Mouse (Mus musculus) hindlimb bud, embryonic 11.5 days (tissue): Measurements from ENCODE around the gene Ciart.
"Not testable (repeated sequence)": the region's sequence is repeated elsewhere in the genome, so short reads cannot be mapped to it uniquely, and the experiment has no call there.

Experiments
- DNase-seq: peaks from one replicate; pipeline ENCODE4 v3.0.0-alpha.2; 2012; ENCODE audit warnings: low read depth, low spot score; ENCODE audit errors: extremely low spot score

Gene Ciart

DNA sequence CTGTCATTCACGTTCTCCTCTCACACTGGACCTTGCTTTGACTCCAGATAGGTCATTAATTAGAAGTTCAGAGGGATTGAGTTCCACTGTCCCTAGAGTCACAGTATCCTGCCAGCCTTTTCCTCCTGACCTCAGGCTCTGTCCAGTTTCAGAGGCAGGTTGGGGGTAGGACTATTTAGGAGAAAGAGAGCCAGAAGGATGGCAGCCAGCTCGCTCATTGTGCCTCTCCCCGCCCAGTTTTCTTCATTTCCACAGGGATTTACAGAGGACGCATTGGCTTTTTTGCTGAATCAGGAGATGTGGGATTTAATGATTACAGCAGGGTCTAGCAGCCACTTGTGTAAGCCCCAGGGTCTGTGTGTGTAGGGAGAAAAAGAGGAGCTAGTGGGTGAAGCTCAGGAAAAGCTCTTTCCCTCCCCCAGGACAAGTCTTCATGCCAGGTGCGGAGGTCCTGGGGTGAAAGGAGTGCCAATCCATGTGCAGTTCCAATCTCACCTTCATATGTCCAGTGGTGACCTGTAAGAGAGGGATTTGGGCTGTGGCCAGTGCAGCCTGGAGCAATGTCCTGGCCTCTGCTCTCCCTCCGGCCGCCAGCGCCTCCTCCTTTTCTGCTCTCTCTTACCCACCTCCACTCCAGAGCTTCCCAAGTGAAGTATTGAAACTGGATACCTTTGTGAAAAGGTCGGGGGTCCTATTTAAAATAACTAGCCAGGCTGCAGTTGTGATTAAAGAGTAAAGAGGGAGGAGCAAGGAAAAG, 19.7 kb upstream of the Ciart start:
- no peak for DNase-seq

DNA sequence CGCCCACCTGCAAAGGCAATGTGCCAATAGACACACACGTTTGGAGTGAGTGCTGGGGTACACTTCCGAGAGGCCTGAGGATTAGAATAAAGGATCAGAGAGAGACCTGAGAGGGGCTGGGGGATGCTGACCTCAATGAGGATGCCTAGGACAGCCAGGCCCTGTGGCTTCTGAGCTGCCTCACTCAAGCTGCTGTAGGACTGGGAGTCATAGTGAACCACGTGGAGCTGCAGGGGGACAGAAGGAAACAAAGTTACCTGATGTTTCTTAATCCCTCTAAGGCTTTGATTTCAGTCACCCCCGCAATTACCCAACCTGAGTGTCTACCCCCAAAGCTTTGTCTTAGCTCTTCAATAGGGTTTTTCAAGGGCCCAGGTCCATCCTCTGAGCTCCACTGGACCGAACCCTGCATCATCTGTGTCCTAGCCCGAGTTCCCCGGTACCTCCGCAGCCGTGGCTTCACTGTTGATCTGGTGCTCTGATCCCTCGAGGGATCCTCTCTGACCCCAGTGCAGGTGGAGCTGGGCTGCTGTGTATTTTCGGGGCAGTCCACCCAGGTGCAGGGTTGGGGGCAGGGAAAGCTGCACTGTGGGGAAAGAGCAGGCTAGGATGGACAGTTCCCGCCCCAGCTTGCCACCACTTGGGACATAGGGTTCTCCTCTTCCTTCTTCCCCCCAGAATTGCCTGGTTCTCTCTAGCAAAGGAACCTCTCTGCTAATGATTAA, 17.9 kb upstream of the Ciart start:
- DNase-seq, result no peak

DNA sequence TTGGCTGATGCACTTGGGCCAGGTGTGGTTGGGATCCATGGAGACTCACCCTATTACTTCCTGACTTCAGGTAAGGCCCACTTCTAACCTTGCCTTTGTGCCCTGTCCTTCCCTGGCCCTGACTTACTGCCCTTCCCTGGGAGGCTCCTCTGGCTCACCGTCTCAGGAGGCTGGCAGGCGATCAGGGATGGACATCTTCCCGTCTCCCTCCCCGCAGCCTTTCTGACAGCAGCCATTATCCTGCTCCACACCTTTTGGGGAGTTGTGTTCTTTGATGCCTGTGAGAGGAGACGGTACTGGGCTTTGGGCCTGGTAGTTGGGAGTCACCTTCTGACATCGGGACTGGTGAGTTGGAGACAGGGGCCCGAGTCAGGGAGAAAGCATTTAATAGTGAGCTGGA, 13.4 kb upstream of the Ciart start:
- not testable (repeated sequence) for DNase-seq

DNA sequence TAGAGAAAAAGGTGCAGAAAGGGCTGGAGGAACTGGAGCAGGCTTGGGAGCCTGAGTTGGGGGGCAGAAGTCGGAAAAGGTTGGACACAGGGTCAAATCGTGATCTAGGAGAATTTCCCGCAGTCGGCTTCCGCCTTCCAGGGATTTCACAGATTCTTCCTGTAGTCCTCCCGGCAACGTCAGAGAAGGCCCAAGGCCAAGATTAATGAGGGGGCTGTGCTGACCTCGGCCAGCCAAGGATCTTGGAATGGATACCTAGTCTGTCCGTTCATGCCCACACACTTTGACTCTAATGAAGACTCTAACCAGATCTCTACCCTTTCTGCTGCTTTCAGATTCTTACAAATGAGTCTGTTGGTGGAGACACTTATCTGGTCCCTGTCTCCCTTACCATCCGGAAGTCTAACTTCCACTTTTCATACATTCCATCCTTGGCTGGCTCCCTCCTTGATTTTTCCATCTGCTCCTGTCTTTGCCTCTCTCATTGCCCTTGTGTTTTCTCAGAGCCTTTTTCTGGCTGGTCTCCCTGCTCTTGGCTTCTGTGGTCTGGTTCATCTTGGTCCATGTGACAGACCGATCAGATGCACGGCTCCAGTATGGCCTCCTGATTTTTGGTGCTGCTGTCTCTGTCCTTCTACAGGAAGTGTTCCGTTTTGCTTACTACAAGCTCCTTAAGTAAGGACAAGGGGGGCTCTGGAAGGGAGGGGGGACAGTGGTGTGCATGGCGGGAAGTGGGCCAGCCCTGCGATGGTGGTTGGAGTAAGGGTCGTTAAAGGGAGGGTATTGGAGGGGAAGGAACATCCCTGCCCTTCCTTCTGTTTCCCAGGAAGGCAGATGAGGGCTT, 12.5 kb upstream of the Ciart start:
- DNase-seq, result no peak

DNA sequence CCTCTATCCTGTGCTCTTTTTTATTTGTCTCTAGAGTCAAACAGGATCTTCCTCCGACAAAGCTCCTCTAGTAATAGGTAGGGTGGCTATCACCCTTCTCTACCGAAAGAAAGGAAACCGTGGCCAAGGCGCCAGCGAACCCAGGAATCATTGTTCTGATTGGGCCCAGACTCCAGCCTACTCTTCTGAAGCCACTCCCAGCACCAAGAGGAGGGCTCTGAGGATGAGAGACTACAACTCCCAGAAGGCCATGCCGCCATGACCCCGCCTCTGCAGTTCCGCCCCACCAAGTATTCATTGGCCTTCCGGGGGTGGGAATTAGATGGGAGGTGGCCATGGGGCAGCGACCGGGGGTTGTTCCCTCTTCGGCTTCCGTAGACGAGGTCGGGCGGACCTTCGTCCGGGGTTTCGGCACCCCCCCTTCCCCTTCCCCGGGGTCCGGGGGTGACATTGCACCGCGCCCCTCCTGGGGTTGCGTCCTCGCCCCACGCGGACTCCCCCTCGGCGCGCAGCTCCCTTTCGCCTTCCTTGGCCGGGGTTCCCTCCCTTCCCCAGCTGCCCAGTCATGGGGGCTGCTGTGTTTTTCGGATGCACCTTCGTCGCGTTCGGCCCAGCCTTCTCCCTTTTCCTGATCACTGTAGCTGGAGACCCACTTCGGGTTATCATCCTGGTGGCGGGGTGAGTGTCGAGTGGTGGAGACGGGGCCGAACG, 11.7 kb upstream of the Ciart start, which contains the start of gene Aph1a:
TSS of gene Aph1a (plus strand) at position 364 of the 711 bp plus-strand sequence.
- DNase-seq, result not testable (repeated sequence)

DNA sequence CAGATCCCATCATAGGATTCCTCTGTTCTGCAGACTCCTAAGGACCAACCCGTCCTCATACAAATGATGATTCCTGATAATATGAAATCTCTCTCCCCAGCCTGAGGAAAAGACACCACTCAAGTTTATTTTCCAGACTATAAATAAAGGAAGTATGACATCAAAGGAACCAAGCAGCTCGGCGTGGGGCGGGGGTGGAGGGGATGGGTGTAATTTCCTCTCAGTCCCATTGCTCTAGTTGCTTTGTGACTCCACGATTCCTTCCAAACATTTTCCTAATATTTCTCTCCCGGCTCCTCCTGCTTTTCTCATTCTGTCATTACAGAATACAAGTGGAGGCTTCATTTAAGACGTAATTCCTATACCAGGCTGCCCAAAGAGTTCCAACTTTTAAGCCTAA, 11.1 kb upstream of the Ciart start:
- no peak for DNase-seq

DNA sequence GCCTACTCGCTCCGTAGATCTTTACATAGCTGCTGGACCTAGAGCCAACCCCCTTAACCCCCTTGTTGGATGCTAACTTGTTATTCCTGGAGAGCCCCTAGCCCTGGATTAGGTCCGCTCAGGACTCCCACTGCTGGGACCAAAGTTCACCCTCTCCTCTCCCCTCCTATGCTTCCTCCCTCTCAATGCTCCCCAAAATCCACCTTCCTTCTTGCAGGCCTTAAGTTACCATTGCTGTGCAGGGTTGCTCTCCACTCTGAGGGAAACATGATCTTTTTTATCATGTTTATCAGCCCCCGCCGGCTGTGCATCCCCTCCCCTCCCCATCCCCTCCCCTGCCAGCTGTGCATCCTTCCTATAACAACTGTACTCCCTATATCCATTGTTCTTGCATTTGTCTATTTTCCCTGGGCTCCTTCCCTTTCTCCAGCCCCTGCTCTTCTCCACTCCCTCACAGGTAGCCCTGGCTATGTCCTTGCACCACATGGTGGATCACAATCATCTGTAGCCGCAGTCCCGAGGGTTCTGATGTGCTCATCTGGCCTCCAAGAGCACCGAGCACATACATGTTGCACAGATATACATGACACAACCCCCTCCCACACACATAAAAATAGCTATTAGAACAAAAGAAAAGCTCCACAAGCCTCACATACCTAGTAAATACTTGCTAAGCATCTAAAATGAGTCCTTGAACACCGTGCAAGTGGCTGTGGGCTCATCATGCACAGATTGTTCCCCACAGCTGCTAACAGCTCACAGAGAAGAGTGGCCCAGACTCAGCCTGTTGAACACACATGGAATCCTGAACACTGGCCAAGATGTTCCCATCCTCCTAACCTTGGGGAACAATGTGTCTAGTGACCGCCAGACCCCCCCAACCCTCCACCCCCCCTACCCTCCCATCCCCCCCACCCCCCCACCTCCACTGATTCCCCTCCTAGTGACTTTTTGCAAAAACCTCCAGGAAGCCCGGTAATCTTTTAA, 10.3 kb upstream of the Ciart start:
- no peak for DNase-seq

DNA sequence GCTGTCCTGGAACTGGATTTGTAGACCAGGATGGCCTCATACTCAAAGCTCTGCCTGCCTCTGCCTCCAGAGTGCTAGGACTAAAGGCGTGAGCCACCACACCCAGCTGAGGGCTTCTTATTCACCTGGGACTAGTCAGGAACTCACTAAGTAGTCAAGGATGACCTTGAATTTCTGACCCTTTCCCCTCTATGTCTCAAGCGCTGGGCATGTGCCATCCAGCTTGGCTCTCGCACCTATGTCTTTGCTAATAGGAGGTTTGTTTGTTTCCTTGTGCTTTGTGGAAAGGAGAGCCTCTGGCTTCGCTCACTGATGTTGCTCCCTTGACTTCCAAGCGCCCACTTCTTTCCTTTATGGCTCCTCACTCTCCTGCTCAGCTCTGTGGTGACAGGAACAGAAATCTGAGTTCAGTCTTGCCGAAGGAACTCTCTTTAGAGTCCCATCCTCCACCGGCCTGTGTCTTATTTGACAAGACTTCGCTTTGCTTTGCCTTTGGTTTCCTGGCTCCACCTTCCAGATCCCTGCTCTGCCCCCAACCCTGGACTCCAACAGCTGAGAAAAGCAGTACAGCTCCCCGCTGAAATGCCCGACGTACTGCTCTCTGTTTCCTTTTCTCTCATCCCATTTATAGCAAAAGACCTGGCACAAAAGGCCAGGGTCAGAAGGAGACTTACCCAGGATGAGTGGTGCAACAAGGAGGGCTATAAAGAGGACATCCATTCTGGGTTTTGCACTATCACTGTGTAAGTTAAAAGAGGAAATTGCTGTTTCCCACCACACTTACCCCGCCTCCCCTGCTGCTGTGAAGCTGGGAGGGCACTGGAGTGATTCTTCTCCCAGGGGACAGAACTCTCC, 9.4 kb upstream of the Ciart start, which contains the start of gene BC028528:
TSS of gene BC028528 (minus strand) at position 795 of the 855 bp plus-strand sequence.
- no peak for DNase-seq

DNA sequence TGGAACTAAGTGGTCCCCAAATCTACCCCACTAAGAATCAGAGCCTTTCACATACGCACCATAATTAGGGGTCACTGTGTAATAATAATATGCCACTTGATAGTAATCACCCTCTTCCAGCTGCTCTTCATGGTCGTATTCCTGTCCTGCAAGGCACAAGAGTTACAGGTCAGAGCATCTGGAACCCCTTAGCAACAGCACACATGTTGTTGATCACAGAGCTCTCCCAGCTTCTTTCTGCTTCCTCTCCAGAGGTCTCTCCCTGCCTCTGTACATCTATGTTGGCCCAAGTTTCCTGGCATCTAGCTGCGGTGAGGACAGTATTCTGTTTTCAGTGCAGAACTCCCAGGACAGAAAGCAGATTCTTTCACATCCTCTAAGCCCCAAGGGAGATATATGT, 7.6 kb upstream of the Ciart start:
- DNase-seq, result no peak

DNA sequence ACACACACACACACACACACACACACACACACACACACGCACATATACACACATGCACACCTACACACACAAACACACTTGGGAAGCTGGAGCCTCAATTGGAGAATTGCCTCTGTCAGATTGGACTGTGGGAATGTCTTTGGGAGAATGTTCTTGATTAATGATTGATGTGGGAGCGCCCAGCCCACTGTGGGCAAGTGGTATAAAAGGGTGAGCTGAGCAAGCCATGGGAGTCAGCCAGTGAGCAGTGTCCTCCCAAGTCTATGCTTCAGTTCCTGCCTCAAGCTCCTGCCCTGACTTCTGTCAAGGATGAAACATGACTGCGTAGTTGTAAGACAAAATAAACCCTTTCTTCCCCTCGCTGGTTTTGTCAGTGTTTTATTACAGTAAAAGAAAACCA, 5.5 kb upstream of the Ciart start:
- no peak for DNase-seq

DNA sequence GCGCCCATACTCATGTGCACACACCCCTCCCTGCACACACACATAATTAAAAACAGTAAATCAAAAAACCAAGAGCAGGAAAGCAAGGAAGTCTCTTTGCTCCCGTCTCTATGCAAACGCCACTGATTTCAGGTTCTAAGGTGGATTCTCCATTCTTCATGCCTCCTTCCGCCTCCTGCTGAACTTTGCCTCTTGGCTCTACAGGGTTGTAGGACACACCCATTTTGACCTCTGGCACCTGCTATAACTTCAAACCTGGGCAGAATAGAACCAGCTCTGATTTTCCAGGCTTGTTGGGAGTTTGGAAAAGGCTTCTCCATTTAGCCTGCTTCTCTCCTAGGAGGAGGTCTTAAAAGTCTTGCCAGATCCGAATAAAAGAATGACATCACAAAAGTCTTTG, 2.3 kb upstream of the Ciart start:
- DNase-seq, result no peak

DNA sequence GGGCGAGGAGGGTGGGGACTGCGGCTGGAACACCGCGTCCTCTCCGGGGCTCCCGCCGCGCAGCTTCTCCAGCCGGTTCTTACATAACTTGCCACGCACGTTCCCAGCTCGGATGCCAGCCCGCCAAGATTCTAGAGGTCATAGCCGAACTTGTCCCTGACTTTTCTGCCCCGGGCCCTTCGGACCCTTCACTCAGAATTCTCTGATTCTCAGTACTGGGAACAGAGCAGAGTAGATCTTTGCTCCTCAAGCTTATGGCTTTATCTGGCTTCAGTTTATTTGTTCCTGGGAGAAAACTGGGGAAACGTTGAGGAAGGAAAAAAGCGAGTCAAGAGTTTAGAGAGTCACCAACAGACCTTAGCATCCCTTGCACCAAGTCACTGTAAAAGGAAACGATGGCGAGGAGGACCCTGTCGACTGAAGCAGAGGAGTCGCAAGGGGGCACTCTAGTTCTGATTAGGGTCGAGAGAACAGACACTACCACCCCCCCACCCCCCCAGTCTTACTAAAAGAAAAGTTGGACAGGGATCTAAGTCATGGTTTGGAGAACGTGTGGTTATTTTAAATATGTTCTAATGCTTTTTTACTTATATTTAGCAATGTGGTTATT, 870 bp upstream of the Ciart start:
- no peak for DNase-seq

DNA sequence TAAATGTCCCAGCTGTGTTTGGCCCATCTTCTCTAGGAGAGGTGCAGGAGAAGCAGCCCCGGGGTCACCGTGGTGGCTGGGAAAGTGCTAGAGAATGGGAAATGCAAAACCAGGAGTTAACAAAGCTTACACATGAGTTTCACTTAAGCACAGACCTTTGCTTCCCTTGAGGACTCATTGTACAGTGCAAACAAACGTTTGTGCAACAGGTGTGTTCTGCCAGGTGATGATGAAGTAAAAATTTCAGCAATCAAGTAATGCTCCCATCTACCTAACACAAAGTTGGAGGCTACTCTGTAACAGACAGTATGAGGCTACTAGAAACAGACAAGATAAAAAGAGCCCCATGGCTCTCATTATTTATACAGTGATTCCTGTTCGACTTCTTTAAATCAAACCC, 3.0 kb downstream of the Ciart start:
- DNase-seq, result no peak

DNA sequence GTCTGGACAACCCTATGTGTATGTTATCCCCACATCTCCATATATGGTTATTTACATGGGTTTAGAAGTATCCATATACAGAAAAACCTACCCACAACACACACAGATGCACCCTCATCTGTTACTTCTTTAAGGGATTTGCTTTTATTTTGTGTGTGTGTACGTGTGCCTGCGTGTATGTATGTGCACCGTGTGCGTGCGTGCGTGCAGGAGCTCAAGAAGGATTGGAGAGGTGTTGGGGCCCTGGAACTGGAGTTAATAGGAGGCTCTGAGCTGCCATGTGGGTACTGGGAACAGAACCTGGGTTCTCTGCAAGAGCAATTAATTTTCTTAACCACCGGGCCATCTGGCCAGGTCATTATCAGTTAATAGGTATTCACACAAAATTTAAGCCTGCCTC, 10.0 kb downstream of the Ciart start:
- DNase-seq, result no peak

DNA sequence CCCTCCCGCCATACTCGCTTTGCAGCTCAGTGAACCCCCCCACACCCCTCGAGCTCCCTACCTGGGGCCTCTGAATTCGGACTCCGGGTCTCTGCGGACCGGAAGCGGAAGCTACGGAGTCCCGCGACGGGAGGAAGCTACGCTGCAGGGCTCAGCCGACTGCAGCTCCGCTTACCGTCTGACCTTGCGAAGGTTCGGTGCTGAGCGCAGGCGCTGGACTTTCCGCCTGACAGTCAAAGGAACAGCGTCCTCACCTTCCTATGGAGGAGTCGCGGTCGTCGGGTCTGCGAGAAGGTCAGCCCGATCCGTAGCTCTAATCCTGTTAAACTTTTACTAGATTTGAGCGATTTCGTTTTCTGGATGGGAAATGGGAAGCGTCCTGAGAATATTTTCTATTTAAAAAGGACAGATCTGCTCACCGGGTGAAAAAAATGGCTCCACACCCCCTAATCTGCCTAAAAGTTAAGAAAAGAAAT, 10.6 kb downstream of the Ciart start, which contains the start of gene Mrps21:
TSS of gene Mrps21 (minus strand) at position 128 of the 476 bp plus-strand sequence.
- no peak for DNase-seq

DNA sequence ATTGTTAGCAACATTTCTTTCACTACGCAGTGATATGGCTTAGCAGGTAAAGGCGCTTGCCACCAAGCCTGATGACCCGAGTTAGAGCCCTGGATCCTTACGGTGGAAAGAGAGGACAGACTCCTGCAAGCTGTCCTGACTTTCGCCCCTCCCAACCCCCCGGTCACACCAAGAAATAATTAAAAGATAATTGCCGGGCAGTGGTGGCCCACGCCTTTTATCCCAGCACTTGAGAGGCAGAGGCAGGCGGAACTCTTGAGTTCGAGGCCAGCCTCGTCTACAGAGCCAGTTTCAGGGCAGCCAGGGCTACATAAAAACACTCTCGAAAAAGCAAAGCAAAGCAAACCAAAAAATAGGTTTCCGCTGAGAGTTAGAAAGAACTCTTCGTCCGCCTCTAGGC, 11.1 kb downstream of the Ciart start:
- DNase-seq, result no peak

DNA sequence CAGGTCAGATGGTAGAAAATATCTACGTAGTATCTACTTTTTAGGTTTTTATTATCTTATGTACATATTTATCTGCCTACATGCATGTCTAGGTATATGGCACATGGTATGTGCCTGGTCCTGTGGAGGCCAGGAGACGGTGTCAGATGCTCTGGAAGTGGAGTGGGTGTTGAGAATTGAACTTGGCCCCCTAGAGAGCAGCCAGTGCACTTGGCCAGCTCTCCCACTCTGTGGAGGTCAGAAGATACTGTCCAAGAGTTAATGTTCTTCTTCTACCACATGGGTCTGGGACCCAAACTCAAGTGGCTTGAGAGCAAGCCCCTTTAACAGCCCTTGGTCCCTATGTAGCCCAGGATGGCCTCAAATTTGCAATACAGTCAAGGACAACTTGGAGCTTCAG, 14.6 kb downstream of the Ciart start:
- no peak for DNase-seq

DNA sequence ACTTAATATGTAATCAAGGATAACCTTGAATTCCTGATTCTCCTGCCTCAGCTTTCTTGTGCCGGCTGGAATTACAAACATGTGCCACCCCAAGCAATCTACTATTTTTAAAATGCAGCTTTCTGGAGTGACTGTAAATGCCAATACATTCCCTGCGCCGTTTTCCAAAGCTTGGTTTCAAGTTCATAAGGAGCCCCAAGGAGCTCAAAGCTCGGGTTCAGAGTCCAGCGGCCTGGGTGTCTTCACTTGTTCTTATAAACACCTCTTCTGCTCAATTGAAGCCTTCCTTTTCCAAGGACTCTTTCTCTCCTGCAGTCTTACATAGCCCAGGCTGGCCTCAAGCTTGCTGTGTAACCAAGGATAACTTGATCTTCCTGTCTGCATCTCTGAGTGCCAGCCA, 16.0 kb downstream of the Ciart start:
- no peak for DNase-seq
